Mouse (Mus musculus) liver (tissue): ENCODE results near the gene Lonp1.
"Not testable (repeated sequence)": the region's sequence is repeated elsewhere in the genome, so short reads cannot be mapped to it uniquely, and the experiment has no call there.

Source experiments
- DNase-seq: peaks from one replicate; pipeline ENCODE4 v3.0.0-alpha.2; 2020; ENCODE audit warnings: mixed read lengths

Gene Lonp1

DNA sequence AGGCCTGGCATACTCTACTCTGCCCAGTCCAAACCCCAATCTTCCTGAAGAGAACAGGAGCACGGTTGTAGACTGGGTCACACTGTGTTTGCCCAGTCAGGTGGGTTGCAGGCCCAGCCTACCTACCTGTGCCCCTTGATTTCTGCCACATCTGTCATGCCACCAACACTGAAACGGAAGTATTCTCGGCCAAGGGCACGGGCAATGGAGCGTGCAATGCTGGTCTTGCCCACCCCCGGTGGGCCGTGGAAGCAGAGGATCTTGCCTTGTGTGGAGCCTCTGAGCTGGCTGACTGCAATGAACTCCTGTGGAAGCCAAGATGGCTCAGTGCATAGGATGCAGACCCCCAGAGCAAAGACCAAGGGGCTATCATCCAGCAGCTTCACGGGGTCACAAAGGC lies 9.1 kb downstream of the Lonp1 start:
- no peak for DNase-seq

- DNase-seq: no peak
Observed at GRCm38 (mm10) chr17:56616725-56617124, 10.0 kb downstream of the Lonp1 start.

DNA sequence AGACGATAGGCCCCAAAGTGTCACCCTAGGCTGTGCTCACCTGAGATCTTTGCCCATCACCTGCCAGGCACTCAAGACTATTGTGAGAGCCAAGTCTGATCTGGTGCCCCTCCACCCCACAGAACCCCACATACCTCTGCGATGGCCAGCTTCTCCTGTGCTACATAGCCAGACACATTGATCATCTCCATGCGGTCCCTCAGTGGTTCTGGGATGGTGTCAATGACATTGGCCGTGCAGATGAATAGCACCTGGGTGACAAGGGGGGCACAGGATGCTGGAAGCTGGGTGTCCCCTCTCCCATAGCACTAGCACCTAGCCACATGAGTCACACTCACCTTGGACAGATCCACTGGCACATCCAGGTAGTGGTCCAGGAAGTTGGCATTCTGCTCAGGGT lies 10.9 kb downstream of the Lonp1 start:
- no peak for DNase-seq

GRCm38 (mm10) chr17:56615136-56615784 lies 11.4 kb downstream of the Lonp1 start:
- DNase-seq: peak; percentile 21

DNA sequence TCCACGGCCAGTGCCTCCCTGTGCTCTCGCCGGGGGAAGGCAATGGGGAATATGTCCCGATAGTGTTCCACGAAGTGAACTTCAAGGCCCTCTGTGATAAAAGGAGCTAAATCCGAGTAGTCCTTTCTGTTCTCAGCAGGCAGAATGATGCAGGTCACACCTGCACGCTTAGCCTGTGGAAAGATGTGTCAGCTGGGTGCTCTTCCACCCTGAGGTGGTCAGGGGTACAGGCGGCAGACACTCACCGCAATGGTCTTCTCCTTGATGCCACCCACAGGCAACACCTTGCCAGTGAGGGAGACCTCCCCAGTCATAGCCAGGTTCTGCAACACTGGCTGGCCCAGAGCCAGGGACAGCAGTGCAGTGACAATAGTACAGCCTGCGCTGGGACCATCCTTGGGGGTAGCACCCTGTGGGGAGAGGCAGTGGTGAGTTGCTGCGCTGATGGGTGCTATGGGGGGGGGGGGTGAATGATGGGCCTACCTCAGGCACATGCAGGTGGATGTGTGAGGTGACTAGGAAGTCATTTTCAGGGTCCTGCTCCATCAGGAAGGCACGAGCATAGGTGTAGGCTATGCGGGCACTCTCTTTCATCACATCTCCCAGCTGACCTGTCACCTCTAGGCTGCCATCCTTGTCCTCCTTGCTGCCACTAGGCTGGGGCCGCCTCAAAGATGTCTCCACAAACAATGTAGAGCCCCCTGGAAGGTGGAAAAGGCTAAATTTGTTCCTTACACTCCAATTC lies 12.1 kb downstream of the Lonp1 start:
- DNase-seq: peak; percentile 29

DNA sequence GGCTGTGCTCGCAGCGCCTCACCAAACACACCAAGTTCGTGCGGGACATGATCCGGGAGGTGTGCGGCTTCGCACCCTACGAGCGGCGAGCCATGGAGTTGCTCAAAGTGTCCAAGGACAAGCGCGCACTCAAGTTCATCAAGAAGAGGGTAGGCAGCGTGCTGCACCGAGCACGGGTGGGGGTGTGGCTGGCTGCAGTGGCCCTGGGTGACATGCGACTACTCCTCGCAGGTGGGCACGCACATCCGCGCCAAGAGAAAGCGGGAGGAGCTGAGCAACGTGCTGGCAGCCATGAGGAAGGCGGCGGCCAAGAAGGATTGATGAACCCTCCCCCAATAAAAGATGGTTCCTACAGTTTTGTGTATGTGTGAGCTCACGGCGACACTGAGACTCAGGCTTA lies 12.8 kb downstream of the Lonp1 start:
- peak; percentile 41 for DNase-seq

GRCm38 (mm10) chr17:56613236-56613844 lies 13.3 kb downstream of the Lonp1 start, which contains the start of gene Rpl36:
Gene Rpl36 (plus strand): TSS chr17:56613416.
- peak; percentile 95 for DNase-seq

DNA sequence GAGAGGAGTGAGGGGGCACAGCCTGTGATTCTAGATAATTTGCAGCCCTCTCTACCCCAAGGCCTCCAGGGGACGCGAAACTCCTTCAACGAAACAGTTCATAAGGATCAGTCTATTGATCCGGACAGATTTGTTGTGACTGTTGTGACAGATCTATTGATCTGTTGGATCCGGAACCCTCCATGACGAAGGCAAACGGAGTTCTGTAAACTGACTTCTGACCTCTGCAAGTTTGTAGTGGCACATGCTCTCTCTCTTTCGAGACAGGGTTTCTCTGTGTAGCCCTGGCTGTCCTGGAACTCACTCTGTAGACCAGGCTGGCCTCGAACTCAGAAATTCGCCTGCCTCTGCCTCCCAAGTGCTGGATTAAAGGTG lies 14.1 kb downstream of the Lonp1 start:
- DNase-seq: not testable (repeated sequence)

GRCm38 (mm10) chr17:56611861-56612564 lies 14.7 kb downstream of the Lonp1 start:
- DNase-seq: peak; percentile 89

DNA sequence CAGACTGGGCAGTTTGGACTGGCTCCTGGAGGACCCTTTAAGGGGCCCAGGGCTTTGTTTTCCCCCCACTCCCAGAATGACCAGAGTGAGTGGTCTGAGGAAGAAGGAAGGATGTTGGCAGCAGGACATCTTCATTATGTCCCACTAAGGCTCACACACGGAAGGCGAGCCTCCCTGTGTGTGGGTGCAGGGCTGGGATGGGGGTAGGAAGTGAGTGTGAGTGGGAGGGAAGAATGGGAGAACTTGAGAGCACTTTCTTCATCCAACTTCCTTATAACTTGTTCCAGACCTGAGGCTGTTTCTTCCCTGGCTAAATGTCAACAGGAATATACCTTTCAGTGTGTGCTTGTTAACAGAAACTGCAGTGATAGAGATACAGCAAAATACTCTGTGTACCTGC lies 15.4 kb downstream of the Lonp1 start:
- DNase-seq: no peak

DNA sequence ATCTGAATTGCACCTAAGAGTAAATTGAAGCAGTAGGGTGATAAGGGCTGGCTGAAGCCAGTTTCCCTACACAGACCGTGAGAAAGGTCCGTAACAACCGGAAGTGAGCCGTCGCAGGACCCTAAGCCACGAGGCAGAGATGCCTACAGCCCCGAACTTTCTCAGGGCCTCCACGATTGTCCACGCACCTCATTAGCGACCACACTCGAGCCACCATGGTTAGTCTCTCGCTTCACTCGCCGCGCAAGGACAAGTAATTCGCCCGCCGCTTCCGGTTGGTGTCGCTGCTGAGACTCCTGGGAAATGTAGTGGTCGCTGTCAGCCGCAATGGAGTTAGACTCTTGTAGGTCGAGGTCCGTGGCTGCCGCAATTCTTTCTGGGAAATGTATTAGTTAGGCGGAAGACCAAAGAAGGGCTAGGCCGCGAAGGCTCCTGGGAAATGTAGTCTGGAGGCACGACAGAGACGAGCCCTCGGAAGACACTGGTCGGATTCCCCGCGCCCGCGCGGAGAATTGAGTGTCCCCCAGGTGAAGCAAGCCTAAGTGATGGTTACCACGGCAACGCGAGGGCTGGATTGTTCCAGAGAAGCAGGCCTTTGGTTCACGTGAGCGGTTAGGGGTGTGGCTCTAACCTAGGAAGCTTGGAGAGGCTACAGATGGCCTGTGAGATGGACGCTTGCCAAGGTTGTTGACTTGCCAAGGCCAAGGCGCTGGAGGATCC lies 17.1 kb downstream of the Lonp1 start, which contains the start of gene 2410015M20Rik:
TSS of gene 2410015M20Rik (minus strand) at position 320 of the 720 bp plus-strand sequence.
- DNase-seq: peak; percentile 94

DNA sequence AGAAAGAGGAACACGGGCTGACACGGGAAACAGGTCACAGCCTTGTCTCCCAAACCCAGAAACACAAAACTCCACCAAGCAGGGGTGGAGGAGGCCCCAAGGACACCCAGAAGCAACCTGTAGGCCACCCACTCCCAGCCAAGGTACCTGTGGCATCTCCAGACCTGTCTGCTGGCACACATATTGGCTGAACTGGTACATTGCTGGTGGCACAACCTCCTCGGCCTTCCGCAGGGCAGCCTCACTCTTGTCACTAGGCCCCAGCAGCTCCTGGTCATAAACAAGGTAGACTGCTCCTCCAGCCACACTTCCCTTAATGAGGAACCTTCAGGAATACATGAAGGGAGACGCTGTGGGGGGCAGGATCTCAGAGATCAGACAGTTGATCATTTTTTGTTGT lies 18.0 kb downstream of the Lonp1 start:
- DNase-seq: no peak

GRCm38 (mm10) chr17:56607521-56608062 lies 19.1 kb downstream of the Lonp1 start:
- DNase-seq: no peak

DNA sequence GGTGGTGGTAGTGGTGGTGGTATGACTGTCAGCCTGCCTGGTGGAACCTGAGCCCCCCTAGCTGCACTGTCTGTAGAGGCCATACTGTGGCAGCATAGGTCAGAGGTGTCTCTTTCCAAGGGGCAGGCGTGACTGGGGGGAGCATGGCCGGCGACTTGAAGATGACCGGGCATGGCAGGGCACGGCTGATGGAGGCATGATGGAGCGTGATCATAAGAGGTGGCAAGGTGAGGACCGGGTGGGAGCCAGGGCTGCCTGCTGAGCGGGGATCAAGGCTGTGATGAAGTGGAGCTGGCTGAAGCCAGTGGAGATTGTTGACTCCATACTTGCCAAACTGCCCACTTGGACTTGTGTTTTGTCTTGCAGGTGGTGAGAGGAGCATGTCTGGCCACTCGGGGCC lies 21.3 kb downstream of the Lonp1 start:
- no peak for DNase-seq

DNA sequence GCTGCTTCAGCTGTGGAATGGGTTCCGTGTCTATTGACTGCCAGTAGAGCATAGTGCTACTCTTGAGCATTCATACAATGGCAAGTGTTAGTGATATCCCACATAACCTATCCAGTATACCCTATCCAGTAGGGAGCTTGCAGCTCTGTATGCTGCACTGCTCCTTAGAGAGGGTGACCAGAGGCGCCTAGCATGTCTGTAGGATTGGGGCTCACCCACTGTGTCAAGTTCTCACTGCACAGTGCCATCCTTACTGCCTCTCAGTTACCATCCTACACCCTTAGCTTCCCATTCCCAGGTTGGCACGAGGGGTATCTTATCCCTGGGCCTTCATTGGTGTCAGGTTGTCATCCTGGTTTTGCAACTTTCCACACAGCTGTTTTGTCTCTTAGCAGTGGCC lies 22.3 kb downstream of the Lonp1 start:
- no peak for DNase-seq

- no peak for DNase-seq
Observed at GRCm38 (mm10) chr17:56604070-56604380, 22.7 kb downstream of the Lonp1 start.

- DNase-seq: no peak
Observed at GRCm38 (mm10) chr17:56603186-56604069, 23.3 kb downstream of the Lonp1 start.

DNA sequence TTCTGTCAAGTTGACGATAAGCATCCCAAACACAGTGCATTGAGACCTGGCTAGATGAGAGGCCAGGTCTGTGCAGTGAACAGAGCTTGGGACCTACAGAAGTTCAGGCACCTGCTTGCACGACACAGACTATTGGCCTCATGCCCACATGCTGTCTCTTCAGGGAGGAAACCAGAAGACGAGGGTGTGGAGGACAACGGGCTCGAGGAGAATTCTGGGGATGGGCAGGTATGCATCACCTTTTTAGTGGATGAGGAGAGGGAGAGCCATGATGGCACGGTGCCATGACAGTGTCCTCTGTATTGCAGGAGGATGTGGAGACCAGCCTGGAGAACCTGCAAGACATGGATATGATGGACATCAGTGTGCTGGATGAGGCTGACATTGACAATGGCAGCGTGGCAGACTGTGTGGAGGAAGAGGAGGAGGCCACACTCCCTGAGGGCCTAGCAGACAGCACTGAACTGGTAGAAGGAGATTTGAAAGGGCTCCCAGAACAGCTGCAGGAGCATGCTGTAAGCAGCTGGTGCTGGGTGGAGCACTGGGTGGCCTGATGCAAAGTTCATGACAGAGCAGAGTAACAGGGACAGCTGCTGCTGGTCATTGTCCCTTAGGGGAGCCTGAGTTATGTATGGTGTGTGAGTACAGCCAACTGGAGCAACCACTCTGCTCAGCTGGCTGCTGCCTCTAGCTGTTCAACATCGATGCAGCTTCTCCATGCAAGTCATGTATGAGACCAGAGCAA lies 33.0 kb downstream of the Lonp1 start:
- DNase-seq: no peak

DNA sequence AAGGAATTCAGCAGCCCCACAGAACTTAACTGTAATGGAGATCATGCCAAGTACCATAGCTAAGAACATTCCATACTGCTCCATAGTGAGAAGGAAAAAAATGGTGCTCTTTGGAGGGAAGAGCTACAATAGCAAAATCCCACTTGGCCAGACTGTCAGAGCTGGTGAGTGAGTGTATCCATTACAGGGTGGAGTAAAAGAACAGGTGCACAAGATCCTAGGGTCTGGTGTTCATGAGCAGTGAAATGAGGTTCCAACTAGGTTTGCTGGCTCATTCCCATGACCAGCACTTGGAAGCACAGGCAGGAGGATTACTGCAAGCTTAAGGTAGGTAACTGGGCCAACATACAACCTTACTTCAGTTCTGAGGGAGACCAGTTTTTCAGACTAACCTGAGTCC lies 34.1 kb downstream of the Lonp1 start:
- DNase-seq: no peak

DNA sequence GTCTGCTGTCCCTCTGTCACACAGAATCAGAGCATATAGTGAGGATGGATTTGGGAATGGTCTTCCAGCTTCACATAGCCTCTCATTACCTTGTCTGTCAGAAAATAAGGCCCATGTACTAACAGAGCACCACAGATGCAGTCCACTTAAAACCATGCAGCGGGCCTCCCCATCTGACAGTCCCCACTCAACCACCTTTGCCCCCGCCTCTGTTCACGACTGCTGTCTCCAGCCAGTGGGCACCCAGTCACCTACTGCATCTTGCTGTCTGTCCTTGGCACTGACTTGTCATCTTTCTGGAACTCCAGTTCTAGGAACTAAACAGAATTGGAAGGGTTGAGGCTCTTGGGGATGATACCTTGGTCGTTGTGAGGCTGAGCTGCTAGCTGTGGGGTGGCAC lies 37.8 kb downstream of the Lonp1 start:
- DNase-seq: no peak

GRCm38 (mm10) chr17:56587773-56588172 lies 38.9 kb downstream of the Lonp1 start:
- no peak for DNase-seq
